Mouse (Mus musculus) monocyte, adult 5-6 weeks (primary cell): ENCODE measurements around the gene Stt3a. TPM values are rescaled to one million over a fixed set of nuclear protein-coding genes. Genes with fewer than 3 reads are reported as not detected.
A peak's percentile ranks its signal among the peaks of the same experiment; 100 is the strongest.

Source experiments
- ATAC-seq: fragments of 153-309, 156-312 bp; replicated peaks from 2 replicates; pipeline ENCODE4 v1.8.0; 2017; ENCODE audit warnings: mild to moderate bottlenecking; ENCODE audit not compliant: low TSS enrichment, insufficient number of reproducible peaks, severe bottlenecking, poor library complexity, low FRiP score
- total RNA-seq: library from RNA; stranded (forward); fragments of 200-1000, 200-491, 200-594 nt; gene quantifications from 3 replicates; pipeline ENCODE4 v1.2.3, GENCODE M21; 2017

Stt3a gene
- 170 to 460 TPM (median 306 TPM) in 3 replicates for total RNA-seq

GRCm38 (mm10) chr9:36767203-36768143 lies at the start of gene Stt3a:
Gene Stt3a, minus strand, starts transcription at chr9:36767679.
- ATAC-seq: peak; percentile 98

GRCm38 (mm10) chr9:36814486-36814885 lies 47.0 kb upstream of the Stt3a start:
- ATAC-seq: no peak

DNA sequence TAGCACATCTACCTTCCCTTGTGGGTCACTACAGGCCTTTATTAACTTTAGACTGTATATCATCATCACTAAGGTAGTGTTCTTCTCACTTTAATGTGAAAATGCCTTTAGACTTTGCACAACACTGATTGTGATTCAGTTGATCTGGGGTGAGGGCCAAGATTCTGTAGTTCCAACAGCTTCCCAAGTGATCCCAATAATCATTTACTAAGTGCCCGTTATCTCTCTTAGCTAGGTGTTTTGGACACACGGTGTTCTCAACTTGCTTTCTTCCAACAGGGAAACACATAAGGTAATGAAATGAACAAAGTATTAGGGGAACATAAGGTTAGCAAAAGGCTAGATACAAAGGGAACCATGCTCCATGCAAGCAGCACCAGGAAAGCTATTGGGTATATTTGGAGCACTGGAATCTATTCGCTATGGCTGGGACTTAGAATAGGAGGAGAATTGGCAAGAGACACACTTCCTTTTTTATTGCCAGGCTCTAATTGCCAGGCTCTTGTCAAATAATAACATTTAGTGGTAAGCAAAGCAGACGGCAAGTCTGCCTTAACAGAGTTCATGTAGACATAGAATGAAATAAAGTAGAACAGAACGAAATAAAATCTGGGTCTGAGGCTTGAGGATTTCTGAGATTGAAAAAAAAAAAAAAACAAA lies 40.8 kb upstream of the Stt3a start:
- ATAC-seq: no peak

GRCm38 (mm10) chr9:36805256-36805975 lies 37.9 kb upstream of the Stt3a start:
- no peak for ATAC-seq

- no peak for ATAC-seq
Observed at GRCm38 (mm10) chr9:36803926-36804325, 36.4 kb upstream of the Stt3a start.

GRCm38 (mm10) chr9:36803386-36803785 lies 35.9 kb upstream of the Stt3a start:
- ATAC-seq: no peak

DNA sequence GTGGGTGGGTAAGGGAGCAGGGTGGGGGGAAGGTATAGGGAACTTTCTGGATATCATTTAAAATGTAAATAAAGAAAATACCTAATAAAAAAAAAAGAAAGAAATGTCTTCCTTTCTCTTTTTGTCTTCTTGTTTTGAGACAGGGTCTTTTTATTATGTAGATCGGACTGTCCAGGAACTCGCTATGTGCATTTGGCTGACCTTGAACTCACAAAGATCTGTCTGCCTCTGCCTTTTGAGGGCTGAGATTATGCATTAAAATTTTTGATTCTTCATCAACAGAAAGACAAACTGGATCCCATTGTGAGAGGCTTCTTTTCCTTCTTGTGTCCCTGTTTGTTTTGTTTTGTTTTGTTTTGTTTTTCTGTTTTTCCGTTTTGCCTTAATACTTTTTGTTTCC lies 35.5 kb upstream of the Stt3a start:
- ATAC-seq: no peak

DNA sequence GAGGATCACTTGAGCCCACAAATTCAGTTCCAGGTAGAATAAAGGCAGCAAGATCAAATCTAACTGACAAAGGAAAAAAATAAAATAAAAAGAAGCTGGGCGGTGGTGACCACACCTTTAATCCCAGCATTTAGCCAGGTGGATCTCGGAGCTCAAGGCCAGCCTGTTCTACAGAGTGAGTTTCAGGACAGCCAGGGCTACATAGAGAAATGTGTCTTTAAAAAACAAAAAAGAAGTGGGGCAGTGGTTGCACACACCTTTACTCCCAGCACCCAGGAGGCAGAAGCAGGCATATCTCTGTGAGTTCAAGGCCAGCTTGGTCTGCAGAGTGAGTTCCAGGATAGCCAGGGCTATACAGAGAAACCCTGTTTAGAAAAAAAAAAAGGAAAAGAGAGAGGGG lies 34.5 kb upstream of the Stt3a start:
- no peak for ATAC-seq

- peak; percentile 79 for ATAC-seq
Observed at GRCm38 (mm10) chr9:36796781-36797555, 29.5 kb upstream of the Stt3a start, which contains the start of gene Ei24. Gene Ei24, minus strand, starts transcription at chr9:36797393.

GRCm38 (mm10) chr9:36796224-36796623 lies 28.7 kb upstream of the Stt3a start:
- ATAC-seq: no peak

- ATAC-seq: no peak
Observed at GRCm38 (mm10) chr9:36795556-36795955, 28.1 kb upstream of the Stt3a start.

GRCm38 (mm10) chr9:36794487-36794886 lies 27.0 kb upstream of the Stt3a start:
- no peak for ATAC-seq

DNA sequence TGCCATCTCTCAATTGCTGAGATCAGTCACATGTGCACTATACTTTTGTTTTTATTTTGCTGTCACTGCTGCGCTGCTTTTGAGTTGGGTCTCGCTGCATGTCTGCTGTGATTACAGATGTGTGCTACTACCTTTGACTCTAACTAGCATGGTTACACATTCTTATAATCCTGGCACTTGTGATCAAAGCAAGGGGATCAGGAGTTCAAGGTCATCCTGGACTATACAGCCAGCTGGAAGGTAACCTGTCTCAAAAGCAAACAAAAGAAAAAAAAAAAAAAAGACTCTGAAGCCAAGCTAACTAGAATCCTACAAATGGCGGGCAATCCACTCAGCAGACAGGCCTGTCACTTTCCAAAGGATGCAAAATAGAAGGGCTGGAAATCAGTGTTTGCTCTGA lies 24.7 kb upstream of the Stt3a start:
- no peak for ATAC-seq

DNA sequence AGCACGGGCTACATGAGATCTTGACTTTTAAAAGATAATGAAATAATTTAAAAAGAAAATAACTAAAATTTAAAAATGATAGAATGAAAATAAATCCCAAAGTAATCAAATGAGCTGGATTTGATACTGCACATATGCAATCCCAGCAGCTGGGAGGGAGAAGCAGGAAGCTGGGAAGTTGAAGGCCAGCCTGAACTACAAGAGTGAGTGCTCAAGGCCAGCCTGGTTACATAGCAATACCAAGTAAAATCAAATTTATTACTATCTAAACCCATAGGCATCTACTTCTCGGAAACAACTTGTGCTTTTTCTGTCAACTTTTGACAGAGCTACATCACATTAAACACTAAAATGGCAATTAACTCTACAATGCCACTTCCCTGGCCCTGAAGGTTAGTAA lies 16.4 kb upstream of the Stt3a start:
- no peak for ATAC-seq

DNA sequence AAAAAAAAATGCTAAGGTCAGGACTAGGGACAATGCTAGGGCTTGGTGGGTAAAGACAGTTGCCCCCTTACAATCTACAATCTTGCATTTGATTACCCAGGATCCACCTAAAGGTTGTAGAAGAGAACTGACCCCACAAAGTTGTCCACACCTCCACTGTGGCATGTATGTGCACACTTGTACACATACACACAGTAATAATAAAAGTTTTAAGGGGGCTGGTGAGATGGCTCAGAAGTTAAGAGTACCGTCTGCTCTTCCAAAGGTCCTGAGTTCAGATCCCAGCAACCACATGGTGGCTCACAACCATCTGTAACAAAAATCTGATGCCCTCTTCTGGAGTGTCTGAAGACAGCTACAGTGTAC lies 1.6 kb upstream of the Stt3a start:
- ATAC-seq: no peak

DNA sequence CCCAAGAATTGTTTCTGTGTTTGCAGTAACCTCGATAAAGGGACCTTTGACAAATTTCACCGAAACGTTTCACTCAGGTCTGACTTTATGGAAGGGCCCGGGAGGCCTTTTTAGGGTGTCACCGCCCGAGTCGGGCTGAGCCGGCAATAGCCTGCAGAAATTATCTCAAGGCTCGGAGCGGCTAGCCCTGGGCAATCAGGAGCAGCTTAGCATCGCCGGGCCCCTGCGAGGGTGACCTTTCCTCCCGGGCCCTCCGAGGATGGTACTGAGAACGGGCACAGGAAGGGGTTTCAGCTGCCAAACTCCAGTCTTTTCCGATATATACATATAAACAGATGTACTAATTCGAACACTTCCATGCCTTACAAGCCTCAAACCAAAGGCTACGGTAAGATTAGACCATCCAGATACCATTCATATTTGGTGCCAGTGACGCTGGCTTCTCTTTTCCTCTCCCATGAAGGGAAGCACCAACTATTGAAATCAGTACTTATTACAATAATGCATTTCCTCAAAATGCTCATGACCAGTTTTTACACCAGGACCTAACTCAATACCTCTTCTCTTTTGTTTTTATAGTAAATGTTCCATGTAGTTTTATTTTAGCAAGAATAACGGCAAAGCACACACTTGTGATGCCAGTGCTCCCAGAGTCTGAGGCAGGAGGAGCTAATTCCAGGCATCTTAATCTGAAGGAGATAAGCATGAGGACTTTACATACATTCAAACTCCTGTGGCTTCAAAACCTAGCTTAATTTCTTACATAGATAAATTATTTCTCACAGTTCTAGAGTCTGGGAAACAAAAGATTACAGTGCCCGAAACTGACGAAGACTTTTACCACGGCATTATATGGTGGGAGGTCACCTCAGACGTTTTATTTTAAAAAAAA lies 923 bp upstream of the Stt3a start:
- ATAC-seq: no peak

GRCm38 (mm10) chr9:36764378-36764777 lies 3.1 kb downstream of the Stt3a start:
- ATAC-seq: no peak
